Mouse (Mus musculus): ENCODE results near the gene Zfp759. TPM values are rescaled to one million over a fixed set of nuclear protein-coding genes. Genes with fewer than 3 reads are reported as not detected.
A peak's percentile ranks its signal among the peaks of the same experiment; 100 is the strongest.
"Not testable (repeated sequence)": the region's sequence is repeated elsewhere in the genome, so short reads cannot be mapped to it uniquely, and the experiment has no call there.

The Zfp759 gene
- not detected in 2 replicates for polyA plus RNA-seq (2012)

GRCm38 (mm10) chr13:67121360-67121759, at the start of gene Zfp759:
Zfp759 (plus strand) TSS chr13:67121660.
- H3K4me1 ChIP-seq (ENCODE audit: control insufficient read depth): not testable (repeated sequence)

GRCm38 (mm10) chr13:67072786-67073185, 48.7 kb upstream of the Zfp759 start:
- peaks cover 25% of the 10 kb centered on the region for H3K36me3 ChIP-seq (ENCODE audit: control insufficient read depth)

More at GRCm38 (mm10) chr13:67121360-67121759, at the start of gene Zfp759:
- not testable (repeated sequence) for H3K9me3 ChIP-seq (ENCODE audit: control insufficient read depth, low read length); H3K4me3 ChIP-seq (replicated peaks); H3K36me3 ChIP-seq (ENCODE audit: control insufficient read depth); H3K27me3 ChIP-seq (ENCODE audit: control insufficient read depth)

GRCm38 (mm10) chr13:67077244-67077643, 44.2 kb upstream of the Zfp759 start:
- Histone ChIP-seq H3K36me3 (ENCODE audit: control insufficient read depth) (peaks cover 10% of the 10 kb centered on the region), H3K9me3 (ENCODE audit: control insufficient read depth, low read length) (peaks cover 3% of the 10 kb centered on the region), H3K4me1 (ENCODE audit: control insufficient read depth) (peaks cover 18% of the 10 kb centered on the region), H3K27me3 (ENCODE audit: control insufficient read depth) (no peaks in the 10 kb centered on the region), H3K4me3 (replicated peaks) (no peak overlapping the region)
- no peak for TF ChIP-seq TAL1 (IDR thresholded peaks at IDR 0.05; ENCODE audit: low read length)
- TF ChIP-seq GATA1 (IDR thresholded peaks at IDR 0.05; ENCODE audit: low read length): no peak

More at GRCm38 (mm10) chr13:67072786-67073185, 48.7 kb upstream of the Zfp759 start:
- Histone ChIP-seq H3K4me3 (replicated peaks) (no peak overlapping the region), H3K4me1 (ENCODE audit: control insufficient read depth) (no peaks in the 10 kb centered on the region), H3K9me3 (ENCODE audit: control insufficient read depth, low read length) (peaks cover 17% of the 10 kb centered on the region), H3K27me3 (ENCODE audit: control insufficient read depth) (no peaks in the 10 kb centered on the region)
- no peak for TF ChIP-seq GATA1 (IDR thresholded peaks at IDR 0.05; ENCODE audit: low read length)
- no peak for TF ChIP-seq TAL1 (IDR thresholded peaks at IDR 0.05; ENCODE audit: low read length)

GRCm38 (mm10) chr13:67081142-67081713, 40.2 kb upstream of the Zfp759 start:
- H3K9me3 ChIP-seq (ENCODE audit: control insufficient read depth, low read length): no peaks in the 10 kb centered on the region
- peaks cover 19% of the 10 kb centered on the region for H3K4me1 ChIP-seq (ENCODE audit: control insufficient read depth)
- peaks cover 2% of the 10 kb centered on the region for H3K36me3 ChIP-seq (ENCODE audit: control insufficient read depth)
- TF ChIP-seq TAL1 (IDR thresholded peaks at IDR 0.05; ENCODE audit: low read length) (no peak), GATA1 (IDR thresholded peaks at IDR 0.05; ENCODE audit: low read length) (no peak)
- peak overlapping the region; percentile 67 for H3K4me3 ChIP-seq (replicated peaks)
- no peaks in the 10 kb centered on the region for H3K27me3 ChIP-seq (ENCODE audit: control insufficient read depth)

- H3K9me3 ChIP-seq (ENCODE audit: control insufficient read depth, low read length): no peaks in the 10 kb centered on the region
- peak overlapping the region; percentile 67 for H3K4me3 ChIP-seq (replicated peaks)
- no peak for TF ChIP-seq TAL1 (IDR thresholded peaks at IDR 0.05; ENCODE audit: low read length)
- TF ChIP-seq GATA1 (IDR thresholded peaks at IDR 0.05; ENCODE audit: low read length): no peak
- no peaks in the 10 kb centered on the region for H3K27me3 ChIP-seq (ENCODE audit: control insufficient read depth)
- peaks cover 2% of the 10 kb centered on the region for H3K36me3 ChIP-seq (ENCODE audit: control insufficient read depth)
- peaks cover 19% of the 10 kb centered on the region for H3K4me1 ChIP-seq (ENCODE audit: control insufficient read depth)
Measured at GRCm38 (mm10) chr13:67081946-67082345, 39.5 kb upstream of the Zfp759 start.

- H3K4me1 ChIP-seq (ENCODE audit: control insufficient read depth): no peaks in the 10 kb centered on the region
Measured at GRCm38 (mm10) chr13:67090154-67090553, 31.3 kb upstream of the Zfp759 start.

GRCm38 (mm10) chr13:67097876-67098275, 23.6 kb upstream of the Zfp759 start, which contains the start of gene Zfp708:
Zfp708 (minus strand) TSS chr13:67097976.
- Histone ChIP-seq H3K9me3 (ENCODE audit: control insufficient read depth, low read length) (no peaks in the 10 kb centered on the region), H3K27me3 (ENCODE audit: control insufficient read depth) (no peaks in the 10 kb centered on the region), H3K4me3 (replicated peaks) (no peak within 1 kb of the TSS), H3K36me3 (ENCODE audit: control insufficient read depth) (peaks cover 35% of the 10 kb centered on the region), H3K4me1 (ENCODE audit: control insufficient read depth) (no peaks in the 10 kb centered on the region)
- TF ChIP-seq GATA1 (IDR thresholded peaks at IDR 0.05; ENCODE audit: low read length) (no peak), TAL1 (IDR thresholded peaks at IDR 0.05; ENCODE audit: low read length) (no peak)

More at GRCm38 (mm10) chr13:67090154-67090553, 31.3 kb upstream of the Zfp759 start:
- no peaks in the 10 kb centered on the region; the same call in none of the 2 replicates for H3K36me3 ChIP-seq (ENCODE audit: control insufficient read depth)
- no peak overlapping the region for H3K4me3 ChIP-seq (replicated peaks)
- no peak for TF ChIP-seq TAL1 (IDR thresholded peaks at IDR 0.05; ENCODE audit: low read length)
- no peak for TF ChIP-seq GATA1 (IDR thresholded peaks at IDR 0.05; ENCODE audit: low read length)
- H3K27me3 ChIP-seq (ENCODE audit: control insufficient read depth): no peaks in the 10 kb centered on the region
- H3K9me3 ChIP-seq (ENCODE audit: control insufficient read depth, low read length): no peaks in the 10 kb centered on the region

- Histone ChIP-seq H3K4me3 (replicated peaks) (peak overlapping the region; percentile 83), H3K27me3 (ENCODE audit: control insufficient read depth) (peaks cover 3% of the 10 kb centered on the region; the same call in 1 of the 2 replicates), H3K36me3 (ENCODE audit: control insufficient read depth) (peaks cover 10% of the 10 kb centered on the region), H3K4me1 (ENCODE audit: control insufficient read depth) (peaks cover 24% of the 10 kb centered on the region), H3K9me3 (ENCODE audit: control insufficient read depth, low read length) (peaks cover 8% of the 10 kb centered on the region)
- TF ChIP-seq GATA1 (IDR thresholded peaks at IDR 0.05; ENCODE audit: low read length) (no peak), TAL1 (IDR thresholded peaks at IDR 0.05; ENCODE audit: low read length) (no peak)
Measured at GRCm38 (mm10) chr13:67107681-67108080, 13.8 kb upstream of the Zfp759 start.

- peaks cover 8% of the 10 kb centered on the region for H3K9me3 ChIP-seq (ENCODE audit: control insufficient read depth, low read length)
- H3K27me3 ChIP-seq (ENCODE audit: control insufficient read depth): peaks cover 3% of the 10 kb centered on the region; the same call in 1 of the 2 replicates
- TF ChIP-seq TAL1 (IDR thresholded peaks at IDR 0.05; ENCODE audit: low read length) (no peak), GATA1 (IDR thresholded peaks at IDR 0.05; ENCODE audit: low read length) (no peak)
- peak within 1 kb of the TSS; percentile 83 for H3K4me3 ChIP-seq (replicated peaks)
- H3K36me3 ChIP-seq (ENCODE audit: control insufficient read depth): peaks cover 10% of the 10 kb centered on the region
- peaks cover 24% of the 10 kb centered on the region for H3K4me1 ChIP-seq (ENCODE audit: control insufficient read depth)
Measured at GRCm38 (mm10) chr13:67108194-67108820, 13.2 kb upstream of the Zfp759 start, which contains the start of gene Gm28557. Gm28557 (minus strand) TSS chr13:67108604.

Data from erythroblast, embryonic 14.5 days (primary cell).